In the genomic region with DNA sequence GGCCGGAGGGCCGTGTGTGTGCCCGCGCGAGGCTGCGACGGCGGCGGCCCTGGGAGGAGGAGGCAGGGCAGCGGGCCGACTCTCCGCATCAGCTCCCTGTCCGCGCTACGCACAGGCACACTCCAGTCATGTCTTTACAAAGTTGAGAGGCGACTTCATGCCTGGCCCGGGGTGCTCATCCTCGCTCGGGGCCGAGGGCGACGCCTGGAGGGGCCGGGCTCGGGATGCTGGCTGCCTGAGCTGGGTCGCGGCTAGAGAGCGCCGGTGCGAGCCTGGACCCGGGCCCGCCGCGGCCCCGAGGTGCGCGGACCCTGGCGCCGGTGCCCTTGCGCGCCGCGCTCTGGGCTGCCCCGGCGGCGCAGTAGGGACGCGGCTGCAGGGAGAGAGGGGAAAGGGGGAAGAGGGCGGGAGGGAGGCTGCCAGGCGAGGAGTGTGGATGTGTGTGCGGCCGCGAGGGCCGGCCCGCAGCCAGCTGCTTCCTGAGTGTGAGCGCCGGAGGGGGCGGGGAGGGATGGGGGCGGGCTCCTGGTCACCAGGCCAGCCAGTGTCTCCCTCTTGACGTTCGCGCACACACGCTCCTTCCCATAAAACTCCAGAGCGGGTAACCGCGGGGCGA, we compare ENCODE assay signal across 8 mouse cellular contexts. TPM values are rescaled to one million over a fixed set of nuclear protein-coding genes. Genes with fewer than 3 reads are reported as not detected.
DNase-seq lines count a peak whose midpoint lies in the region; ATAC-seq and TF ChIP-seq lines count a peak whose summit lies in the region.

A gene (minus strand): TSS at position 302 of the 616 bp plus-strand sequence.

- H3K4me3 ChIP-seq in ES-Bruce4 (ENCODE audit: low read depth, low read length): peak within 1 kb of the TSS; percentile 73
- H3K4me3 ChIP-seq in forebrain, embryonic 15.5 days: peak within 1 kb of the TSS; percentile 46

- TF ChIP-seq CTCF in ES-Bruce4 (IDR thresholded peaks at IDR 0.05; ENCODE audit: low read depth, low read length): no peak

- peak; percentile 88 for ATAC-seq in forebrain, embryonic 15.5 days (replicated peaks)
- peak; percentile 71 to 74 for ATAC-seq in hematopoietic stem cell, adult 5-6 weeks (replicated peaks in 1 of 2; ENCODE audit: insufficient read depth in 1 of 2, low FRiP score in 2 of 2, low TSS enrichment in 1 of 2, low read depth in 1 of 2, poor library complexity in 2 of 2, severe bottlenecking in 2 of 2)
- ATAC-seq in erythroid progenitor cell, adult 5-6 weeks (replicated peaks; ENCODE audit: low FRiP score, poor library complexity, severe bottlenecking): no peak

- no peak for TF ChIP-seq EP300 in ES-Bruce4 (IDR thresholded peaks at IDR 0.05; ENCODE audit: insufficient read depth, low read depth, low read length)

- H3K4me2 ChIP-seq in forebrain, embryonic 15.5 days (replicated peaks): peak within 1 kb of the TSS; percentile 98

- WGBS in forebrain, embryonic 15.5 days: under 1% methylated on average over 56 of the region's 66 CpGs

- H3K4me1 ChIP-seq in ES-Bruce4 (ENCODE audit: control insufficient read depth, insufficient read depth, low read length): peaks cover 2% of the 10 kb centered on the region
- H3K4me1 ChIP-seq in forebrain, embryonic 15.5 days: peaks cover 27% of the 10 kb centered on the region

- no peaks in the 10 kb centered on the region for H3K36me3 ChIP-seq in ES-Bruce4 (ENCODE audit: control insufficient read depth, insufficient read depth, low read length, poor library complexity, severe bottlenecking)
- no peaks in the 10 kb centered on the region for H3K36me3 ChIP-seq in forebrain, embryonic 15.5 days

- TF ChIP-seq POLR2A in ES-Bruce4 (IDR thresholded peaks at IDR 0.05; ENCODE audit: insufficient read depth, low read length): no peak

- H3K27me3 ChIP-seq in ES-Bruce4 (ENCODE audit: control insufficient read depth, insufficient read depth, low read length, poor library complexity, severe bottlenecking): peaks cover 10% of the 10 kb centered on the region; the same call in 1 of the 2 replicates
- peaks cover 23% of the 10 kb centered on the region; the same call in 1 of the 2 replicates for H3K27me3 ChIP-seq in forebrain, embryonic 15.5 days

- peak; percentile 29 for DNase-seq in adrenal gland, adult 8-10 months
- DNase-seq in layer of hippocampus, postnatal 14 days (ENCODE audit: low spot score in 2 of 2): peak; percentile 19 to 22
- DNase-seq in lung, postnatal 10 days: peak; percentile 82
- peak; percentile 75 for DNase-seq in retina, embryonic 14.5 days (ENCODE audit: low spot score)

- no peaks in the 10 kb centered on the region for H3K9me3 ChIP-seq in ES-Bruce4 (replicated peaks; ENCODE audit: control insufficient read depth, insufficient read depth, low read length, poor library complexity, severe bottlenecking)
- no peaks in the 10 kb centered on the region for H3K9me3 ChIP-seq in forebrain, embryonic 15.5 days

- H3K9ac ChIP-seq in ES-Bruce4 (ENCODE audit: low read depth, poor library complexity, severe bottlenecking): peak within 1 kb of the TSS; percentile 42
- peak within 1 kb of the TSS; percentile 48 for H3K9ac ChIP-seq in forebrain, embryonic 15.5 days (replicated peaks)

- H3K27ac ChIP-seq in ES-Bruce4 (ENCODE audit: insufficient read depth, low read length): no peak within 1 kb of the TSS
- H3K27ac ChIP-seq in forebrain, embryonic 15.5 days (replicated peaks): no peak within 1 kb of the TSS

RNA-seq across cellular contexts. Expression of the gene that starts here (rescaled TPM):
- 5.2 and 5.5 TPM in 2 replicates for polyA plus RNA-seq in ES-Bruce4 (2011; ENCODE audit: insufficient read depth, insufficient read length, low read depth, missing spikeins)
- 10 to 100 TPM in 3 of 4 experiments, 1 to 10 TPM in 1; 9.5 to 21.1 (median 14.6) TPM for total RNA-seq in adrenal gland, adult 8-10 months (2022)
- 0.77 and 1.2 TPM in 2 replicates for polyA plus RNA-seq in forebrain, embryonic 15.5 days (2015; fragmentation: Nextera tagmentation; extraction: Ambion mirVana)
- 0.25 and 1.4 TPM in 2 replicates for total RNA-seq in hematopoietic stem cell, adult 5-6 weeks (2017)
- 10 to 100 TPM in 1 of 2 experiments, 1 to 10 TPM in 1; 8.6 to 11.8 TPM for total RNA-seq in layer of hippocampus, postnatal 14 days (2021)
- total RNA-seq in erythroid progenitor cell, adult 5-6 weeks (2015; ENCODE audit: low replicate concordance): 2.2 and 6.3 TPM in 2 replicates
- 1.0 TPM in 1 of 2 replicates, not detected in the other for total RNA-seq in erythroid progenitor cell, adult 5-6 weeks (2017; ENCODE audit: low replicate concordance)

Comparison
In these comparisons a context has a peak if more than half of its experiments do, and no peak if none do; other contexts are left out.
1. DNase-seq: peak in every context shown above with its lines; median percentile 82 in lung, postnatal 10 days; 75 in retina, embryonic 14.5 days; 29 in adrenal gland, adult 8-10 months; 20 in layer of hippocampus, postnatal 14 days.